Mouse (Mus musculus) liver, embryonic 12.5 days (tissue): ENCODE results near the gene Rps19. TPM values are rescaled to one million over a fixed set of nuclear protein-coding genes. Genes with fewer than 3 reads are reported as not detected.
A peak's percentile ranks its signal among the peaks of the same experiment; 100 is the strongest.
"Not testable (repeated sequence)": the region's sequence is repeated elsewhere in the genome, so short reads cannot be mapped to it uniquely, and the experiment has no call there.

ENCODE experiments used
- ATAC-seq: fragments of 200-750 bp; cut with Nextera tagmentation; 2 replicates; pipeline ENCODE4 v1.8.0; 2017; ENCODE audit warnings: moderate number of reproducible peaks, mild to moderate bottlenecking, moderate library complexity
- H3K27ac ChIP-seq: fragments of 300-500 bp; sonication (generic); 2 replicates; pipeline ENCODE4 v1.5.1; 2016; ENCODE audit warnings: mild to moderate bottlenecking
- H3K27me3 ChIP-seq: fragments of 300-500 bp; sonication (generic); replicated peaks from 2 replicates; pipeline ENCODE4 v1.6.1; 2016; ENCODE audit warnings: mild to moderate bottlenecking, moderate library complexity
- H3K36me3 ChIP-seq: fragments of 300-500 bp; sonication (generic); 2 replicates; pipeline ENCODE4 v1.6.1; 2016; ENCODE audit warnings: mild to moderate bottlenecking, moderate library complexity
- H3K4me1 ChIP-seq: fragments of 300-500 bp; sonication (generic); 2 replicates; pipeline ENCODE4 v1.6.1; 2016
- H3K4me2 ChIP-seq: fragments of 300-500 bp; sonication (generic); 2 replicates; pipeline ENCODE4 v1.6.1; 2016; ENCODE audit warnings: mild to moderate bottlenecking, moderate library complexity
- H3K4me3 ChIP-seq: fragments of 300-500 bp; sonication (generic); 2 replicates; pipeline ENCODE4 v1.5.1; 2016; ENCODE audit warnings: mild to moderate bottlenecking, moderate library complexity
- H3K9ac ChIP-seq: fragments of 300-500 bp; sonication (generic); 2 replicates; pipeline ENCODE4 v1.6.1; 2016; ENCODE audit warnings: mild to moderate bottlenecking, moderate library complexity
- H3K9me3 ChIP-seq: fragments of 300-500 bp; sonication (generic); replicated peaks from 2 replicates; pipeline ENCODE4 v1.6.1; 2016; ENCODE audit warnings: mild to moderate bottlenecking, moderate library complexity
- WGBS: fragments of 180-500 bp; shearing (Covaris S2); methylation state at CpG from one replicate; pipeline ENCODE4 v1.1.7; 2016; ENCODE audit not compliant: insufficient replicate concordance; 5-methylcytosine and 5-hydroxymethylcytosine counted together
- polyA plus RNA-seq: library from polyadenylated mRNA; unstranded; fragments of >200 nt; fragmentation: Nextera tagmentation; extraction: Ambion mirVana; gene quantifications from 2 replicates; pipeline ENCODE4 v1.2.1, GENCODE M21; 2016

The Rps19 gene
- 1,803 and 1,813 TPM in 2 replicates for polyA plus RNA-seq

GRCm38 (mm10) chr7:24883896-24884692, at the start of gene Rps19:
Rps19 (plus strand) TSS chr7:24884371.
- ATAC-seq, result peak; percentile 93
- WGBS, result under 1% methylated on average over 57 of the region's 57 CpGs
- Histone ChIP-seq H3K4me1 (peaks cover 50% of the 10 kb centered on the region), H3K4me3 (peak within 1 kb of the TSS; percentile 97), H3K27me3 (0 out of 2 replicates have a peak, but pooled peaks cover 3% of the 10 kb centered on the region), H3K9ac (peak within 1 kb of the TSS; percentile 100), H3K36me3 (peaks cover 40% of the 10 kb centered on the region), H3K4me2 (peak within 1 kb of the TSS; percentile 77), H3K27ac (peak within 1 kb of the TSS; percentile 96), H3K9me3 (no peaks in the 10 kb centered on the region)

GRCm38 (mm10) chr7:24838732-24839409, 45.3 kb upstream of the Rps19 start:
- ATAC-seq, result peak; percentile 30; the same call in 1 of the 2 replicates
- not testable (repeated sequence) for H3K9me3 ChIP-seq, H3K9ac ChIP-seq, H3K36me3 ChIP-seq, H3K27ac ChIP-seq, H3K4me2 ChIP-seq, H3K4me3 ChIP-seq, H3K4me1 ChIP-seq, H3K27me3 ChIP-seq
- WGBS, result 44% methylated on average over 13 of the region's 13 CpGs

GRCm38 (mm10) chr7:24839410-24839808, 44.8 kb upstream of the Rps19 start:
- Histone ChIP-seq H3K9me3 (no peaks in the 10 kb centered on the region), H3K27ac (no peak overlapping the region), H3K36me3 (no peaks in the 10 kb centered on the region), H3K27me3 (no peaks in the 10 kb centered on the region; the same call in 1 of the 2 replicates), H3K4me3 (no peak overlapping the region), H3K4me1 (0 out of 2 replicates have a peak, but pooled peaks cover 8% of the 10 kb centered on the region), H3K9ac (no peak overlapping the region), H3K4me2 (no peak overlapping the region)
- peak; percentile 21; the same call in 1 of the 2 replicates for ATAC-seq
- 42% methylated on average over 8 of the region's 8 CpGs for WGBS

GRCm38 (mm10) chr7:24840331-24840730, 43.8 kb upstream of the Rps19 start:
- Histone ChIP-seq H3K36me3 (no peaks in the 10 kb centered on the region), H3K4me2 (no peak overlapping the region), H3K27ac (no peak overlapping the region), H3K4me3 (no peak overlapping the region), H3K9ac (no peak overlapping the region), H3K27me3 (no peaks in the 10 kb centered on the region; the same call in 1 of the 2 replicates), H3K4me1 (peaks cover 11% of the 10 kb centered on the region), H3K9me3 (no peaks in the 10 kb centered on the region)
- ATAC-seq, result no peak
- WGBS, result 42% methylated on average over 3 of the region's 3 CpGs

- 65% methylated on average over 4 of the region's 4 CpGs for WGBS
- H3K9ac ChIP-seq, result no peak overlapping the region
- H3K4me2 ChIP-seq, result no peak overlapping the region
- H3K27me3 ChIP-seq, result no peaks in the 10 kb centered on the region; the same call in 1 of the 2 replicates
- no peaks in the 10 kb centered on the region for H3K36me3 ChIP-seq
- H3K27ac ChIP-seq, result no peak overlapping the region
- no peak for ATAC-seq
- no peaks in the 10 kb centered on the region for H3K9me3 ChIP-seq
- H3K4me3 ChIP-seq, result no peak overlapping the region
- H3K4me1 ChIP-seq, result peaks cover 18% of the 10 kb centered on the region
Measured at GRCm38 (mm10) chr7:24841009-24841408, 43.2 kb upstream of the Rps19 start.

- no peak overlapping the region for H3K27ac ChIP-seq
- H3K4me1 ChIP-seq, result peaks cover 31% of the 10 kb centered on the region
Measured at GRCm38 (mm10) chr7:24844144-24844543, 40.0 kb upstream of the Rps19 start.

GRCm38 (mm10) chr7:24845181-24845580, 39.0 kb upstream of the Rps19 start:
- H3K27me3 ChIP-seq, result no peaks in the 10 kb centered on the region
- 75% methylated on average over 9 of the region's 9 CpGs for WGBS
- H3K9me3 ChIP-seq, result no peaks in the 10 kb centered on the region
- H3K4me3 ChIP-seq, result no peak overlapping the region
- H3K4me2 ChIP-seq, result no peak overlapping the region
- no peak for ATAC-seq
- no peak overlapping the region for H3K27ac ChIP-seq
- H3K9ac ChIP-seq, result no peak overlapping the region
- H3K4me1 ChIP-seq, result peaks cover 36% of the 10 kb centered on the region
- no peaks in the 10 kb centered on the region for H3K36me3 ChIP-seq

More at GRCm38 (mm10) chr7:24844144-24844543, 40.0 kb upstream of the Rps19 start:
- Histone ChIP-seq H3K4me3 (no peak overlapping the region), H3K9ac (no peak overlapping the region), H3K9me3 (no peaks in the 10 kb centered on the region), H3K4me2 (no peak overlapping the region), H3K27me3 (no peaks in the 10 kb centered on the region), H3K36me3 (no peaks in the 10 kb centered on the region)
- no peak for ATAC-seq
- WGBS, result 47% methylated on average over 5 of the region's 5 CpGs

GRCm38 (mm10) chr7:24845713-24846112, 38.5 kb upstream of the Rps19 start:
- peak; percentile 77 for ATAC-seq
- H3K4me3 ChIP-seq, result no peak overlapping the region
- no peak overlapping the region for H3K9ac ChIP-seq
- H3K4me2 ChIP-seq, result peak overlapping the region; percentile 43
- H3K9me3 ChIP-seq, result no peaks in the 10 kb centered on the region
- no peaks in the 10 kb centered on the region for H3K27me3 ChIP-seq
- H3K27ac ChIP-seq, result peak overlapping the region; percentile 18; the same call in 1 of the 2 replicates
- peaks cover 41% of the 10 kb centered on the region for H3K4me1 ChIP-seq
- WGBS, result 5% methylated on average over 6 of the region's 6 CpGs
- no peaks in the 10 kb centered on the region for H3K36me3 ChIP-seq

- WGBS, result 23% methylated on average over 2 of the region's 2 CpGs
- not testable (repeated sequence) for H3K4me2 ChIP-seq, H3K36me3 ChIP-seq, H3K27me3 ChIP-seq, ATAC-seq, H3K9me3 ChIP-seq, H3K4me3 ChIP-seq
- Histone ChIP-seq H3K4me1 (peaks cover 50% of the 10 kb centered on the region), H3K27ac (peak overlapping the region; percentile 18; the same call in 1 of the 2 replicates), H3K9ac (peak overlapping the region; percentile 23; the same call in 1 of the 2 replicates)
Measured at GRCm38 (mm10) chr7:24846576-24846975, 37.6 kb upstream of the Rps19 start.

- no peaks in the 10 kb centered on the region for H3K9me3 ChIP-seq
- H3K27ac ChIP-seq, result peak overlapping the region; percentile 99
- H3K9ac ChIP-seq, result peak overlapping the region; percentile 76
- ATAC-seq, result no peak
- H3K4me1 ChIP-seq, result peaks cover 83% of the 10 kb centered on the region
- no peaks in the 10 kb centered on the region for H3K36me3 ChIP-seq
- WGBS, result 22% methylated on average over 5 of the region's 5 CpGs
- H3K4me2 ChIP-seq, result peak overlapping the region; percentile 75
- H3K4me3 ChIP-seq, result peak overlapping the region; percentile 55
- H3K27me3 ChIP-seq, result no peaks in the 10 kb centered on the region
Measured at GRCm38 (mm10) chr7:24850162-24850561, 34.0 kb upstream of the Rps19 start.

- 6% methylated on average over 6 of the region's 6 CpGs for WGBS
- peak overlapping the region; percentile 55 for H3K4me3 ChIP-seq
Measured at GRCm38 (mm10) chr7:24850899-24851303, 33.3 kb upstream of the Rps19 start.

More at GRCm38 (mm10) chr7:24850899-24851303, 33.3 kb upstream of the Rps19 start:
- no peaks in the 10 kb centered on the region for H3K27me3 ChIP-seq
- H3K4me2 ChIP-seq, result peak overlapping the region; percentile 75
- H3K9me3 ChIP-seq, result no peaks in the 10 kb centered on the region
- H3K27ac ChIP-seq, result peak overlapping the region; percentile 99
- no peaks in the 10 kb centered on the region for H3K36me3 ChIP-seq
- peak; percentile 48 for ATAC-seq
- peak overlapping the region; percentile 76 for H3K9ac ChIP-seq
- H3K4me1 ChIP-seq, result peaks cover 83% of the 10 kb centered on the region
